Mouse (Mus musculus): ENCODE results near the gene Acvr1b.

Acvr1b gene

GRCm38 (mm10) chr15:101230503-101230902 is 56.6 kb downstream of the Acvr1b start:
- no peak for DNase-seq (ENCODE audit: low read depth)

- peak; percentile 62 for DNase-seq (ENCODE audit: low read depth)
These were observed 57.3 kb downstream of the Acvr1b start for GRCm38 (mm10) chr15:101230995-101231647.

- no peak for DNase-seq (ENCODE audit: low read depth)
These were observed 57.8 kb downstream of the Acvr1b start for GRCm38 (mm10) chr15:101231648-101232180.

- no peak for DNase-seq (ENCODE audit: low read depth)
These were observed 58.7 kb downstream of the Acvr1b start for GRCm38 (mm10) chr15:101232607-101233006.

GRCm38 (mm10) chr15:101233183-101233582 is 59.3 kb downstream of the Acvr1b start:
- DNase-seq (ENCODE audit: low read depth) = no peak

- peak; percentile 62 for DNase-seq (ENCODE audit: low read depth)
These were observed 59.9 kb downstream of the Acvr1b start for GRCm38 (mm10) chr15:101233641-101234275.

GRCm38 (mm10) chr15:101234611-101235341 is 60.9 kb downstream of the Acvr1b start:
- no peak for DNase-seq (ENCODE audit: low read depth)

GRCm38 (mm10) chr15:101235342-101235698 is 61.5 kb downstream of the Acvr1b start:
- DNase-seq (ENCODE audit: low read depth) = no peak

- DNase-seq (ENCODE audit: low read depth) = no peak
These were observed 62.0 kb downstream of the Acvr1b start for GRCm38 (mm10) chr15:101235728-101236327.

- DNase-seq (ENCODE audit: low read depth) = peak; percentile 73
These were observed 63.0 kb downstream of the Acvr1b start for GRCm38 (mm10) chr15:101236878-101237277.

GRCm38 (mm10) chr15:101238885-101239511 is 65.1 kb downstream of the Acvr1b start:
- DNase-seq (ENCODE audit: low read depth) = no peak

- DNase-seq (ENCODE audit: low read depth) = no peak
These were observed 66.0 kb downstream of the Acvr1b start for GRCm38 (mm10) chr15:101239821-101240220.

- DNase-seq (ENCODE audit: low read depth) = peak; percentile 95
These were observed 66.9 kb downstream of the Acvr1b start for GRCm38 (mm10) chr15:101240799-101241204.

- no peak for DNase-seq (ENCODE audit: low read depth)
These were observed 67.4 kb downstream of the Acvr1b start for GRCm38 (mm10) chr15:101241236-101241635.

GRCm38 (mm10) chr15:101241853-101242252 is 68.0 kb downstream of the Acvr1b start:
- DNase-seq (ENCODE audit: low read depth) = no peak

- no peak for DNase-seq (ENCODE audit: low read depth)
These were observed 68.8 kb downstream of the Acvr1b start for GRCm38 (mm10) chr15:101242645-101243044.

- peak; percentile 92 for DNase-seq (ENCODE audit: low read depth)
These were observed 70.1 kb downstream of the Acvr1b start for GRCm38 (mm10) chr15:101244012-101244411.

GRCm38 (mm10) chr15:101246231-101247154 is 72.6 kb downstream of the Acvr1b start:
- DNase-seq (ENCODE audit: low read depth) = peak; percentile 99

GRCm38 (mm10) chr15:101247155-101247498 is 73.3 kb downstream of the Acvr1b start:
- peak; percentile 34 for DNase-seq (ENCODE audit: low read depth)

- DNase-seq (ENCODE audit: low read depth) = peak; percentile 42
These were observed 74.3 kb downstream of the Acvr1b start for GRCm38 (mm10) chr15:101248029-101248710.

Data from 416B (cell line).